Mouse (Mus musculus) heart, postnatal 10 days (tissue): ENCODE data around the gene Dscam. TPM values are rescaled to one million over a fixed set of nuclear protein-coding genes. Genes with fewer than 3 reads are reported as not detected.
"Not testable (repeated sequence)": the region's sequence is repeated elsewhere in the genome, so short reads cannot be mapped to it uniquely, and the experiment has no call there.

Experiments used
- DNase-seq, 2 experiments: peaks; one replicate each; pipeline ENCODE4 v3.0.0; 2021
- intact Hi-C: fragments of 180-260 bp; cut with DNase I; formaldehyde crosslinking; loops from one replicate; pipeline ENCODE4 v1.15.1; 2025
- total RNA-seq, 2 experiments: library from RNA; stranded (reverse); gene quantifications; 2 replicates each; pipeline ENCODE4 v1.2.3; 2021

The Dscam gene
- total RNA-seq, 2 experiments from 2014 or later = not detected

GRCm38 (mm10) chr16:96901234-96902014 is 269.1 kb downstream of the Dscam start:
- intact Hi-C loops = no loop called here
- DNase-seq = no peak

- intact Hi-C loops = loop anchor here (5.0 kb wide), 1 partner anchor 268 kb away; no protein-coding TSS in a partner anchor
These were observed 271.2 kb downstream of the Dscam start for GRCm38 (mm10) chr16:96899329-96899728.

DNA sequence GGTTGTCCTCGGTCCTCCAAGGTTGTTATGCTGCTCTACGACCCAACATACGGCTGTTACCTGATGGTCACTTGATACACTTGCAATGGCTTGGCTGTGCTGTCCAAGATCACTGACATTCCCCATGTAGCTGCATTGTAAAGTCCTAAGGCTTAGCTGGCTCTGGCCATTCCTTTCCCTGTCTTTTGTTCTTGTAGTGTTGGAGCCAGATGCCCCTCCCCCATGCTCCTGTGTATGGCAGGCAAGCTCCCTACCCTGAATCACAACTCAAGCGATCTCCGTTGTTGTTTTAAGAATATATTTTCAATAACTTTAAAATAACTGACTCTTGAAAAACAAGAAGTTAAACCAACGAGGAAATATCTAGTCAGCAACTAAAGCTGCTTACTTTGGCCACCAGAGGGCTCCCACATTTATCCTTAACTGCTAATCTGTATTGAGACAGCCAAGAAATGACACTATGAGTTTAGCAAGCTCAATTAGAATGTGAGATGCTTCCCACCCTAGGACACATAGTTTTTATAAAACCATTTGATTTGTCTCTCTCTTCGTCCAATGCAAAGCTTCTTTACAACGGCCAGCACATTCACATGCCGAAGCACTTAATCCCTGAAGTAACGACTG is 273.9 kb downstream of the Dscam start:
- peak; percentile 30 to 46 for DNase-seq
- intact Hi-C loops = loop anchor here (2.0 to 5.0 kb wide), 3 partner anchors 271 to 396 kb away; no protein-coding TSS in a partner anchor

More at GRCm38 (mm10) chr16:96899329-96899728, 271.2 kb downstream of the Dscam start:
- DNase-seq = no peak

DNA sequence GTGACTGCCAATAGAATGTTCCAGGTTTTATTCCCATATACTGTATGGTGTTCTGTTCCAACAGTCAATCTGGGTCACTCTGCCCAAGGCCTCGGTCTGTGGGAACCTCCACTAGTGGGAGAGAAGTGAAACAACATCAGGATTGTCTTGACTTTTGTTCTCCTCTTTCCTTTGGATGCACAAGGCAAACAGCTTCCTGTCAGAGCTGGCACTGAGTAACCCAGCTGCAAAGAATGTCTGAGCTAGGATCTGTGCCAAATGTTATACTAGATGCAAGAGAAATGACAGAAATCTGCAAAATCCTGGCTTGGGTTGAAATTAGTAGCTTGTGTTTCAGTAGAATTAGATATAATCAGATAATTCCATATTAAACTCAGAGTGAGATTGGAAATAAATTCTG is 282.5 kb downstream of the Dscam start:
- intact Hi-C loops = no loop called here

GRCm38 (mm10) chr16:96885817-96886216 is 284.7 kb downstream of the Dscam start:
- DNase-seq = no peak
- intact Hi-C loops = no loop called here

More for the DNA sequence above, 282.5 kb downstream of the Dscam start:
- DNase-seq = peak in 1 of 2 experiments; percentile 7

DNA sequence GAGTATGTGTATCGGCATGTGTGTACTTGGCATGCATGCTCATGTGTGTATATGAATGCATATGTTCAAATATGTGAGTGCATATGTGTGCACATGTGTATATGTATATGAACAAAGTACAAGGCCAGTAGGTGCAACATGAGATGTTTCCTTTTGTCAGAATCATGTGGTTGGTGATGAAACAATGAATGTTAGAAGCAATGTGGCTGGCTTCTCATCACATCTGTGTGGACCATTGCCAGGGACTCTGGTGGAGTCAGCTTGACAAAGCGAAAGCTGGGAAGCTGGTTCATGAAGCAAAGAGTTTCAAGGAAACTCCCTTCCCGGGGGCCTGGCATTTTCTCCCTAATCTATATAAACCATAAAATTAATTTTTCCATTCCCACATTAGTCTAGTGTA is 286.0 kb downstream of the Dscam start:
- DNase-seq, intact Hi-C loops: not testable (repeated sequence)

DNA sequence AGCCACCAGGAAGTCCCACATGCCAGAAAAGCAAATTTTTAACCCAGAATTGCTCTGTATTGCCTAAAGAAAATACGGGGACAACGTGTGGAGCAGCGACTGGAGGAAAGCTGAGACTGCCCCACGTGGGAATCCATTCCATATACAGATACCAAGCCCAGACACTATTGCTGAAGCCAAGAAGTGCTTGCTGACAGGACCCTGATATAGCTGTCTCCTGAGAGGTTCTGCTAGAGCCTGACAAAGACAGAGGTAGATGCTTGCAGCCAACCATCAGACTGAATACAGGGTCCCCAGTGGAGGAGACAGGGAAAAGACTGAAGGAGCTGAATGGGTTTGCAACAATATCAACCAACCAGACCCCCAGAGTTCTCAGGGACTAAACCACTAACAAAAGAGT is 293.3 kb downstream of the Dscam start:
- no peak for DNase-seq
- intact Hi-C loops = no loop called here

GRCm38 (mm10) chr16:96872799-96873198 is 297.8 kb downstream of the Dscam start:
- intact Hi-C loops = no loop called here
- no peak for DNase-seq

DNA sequence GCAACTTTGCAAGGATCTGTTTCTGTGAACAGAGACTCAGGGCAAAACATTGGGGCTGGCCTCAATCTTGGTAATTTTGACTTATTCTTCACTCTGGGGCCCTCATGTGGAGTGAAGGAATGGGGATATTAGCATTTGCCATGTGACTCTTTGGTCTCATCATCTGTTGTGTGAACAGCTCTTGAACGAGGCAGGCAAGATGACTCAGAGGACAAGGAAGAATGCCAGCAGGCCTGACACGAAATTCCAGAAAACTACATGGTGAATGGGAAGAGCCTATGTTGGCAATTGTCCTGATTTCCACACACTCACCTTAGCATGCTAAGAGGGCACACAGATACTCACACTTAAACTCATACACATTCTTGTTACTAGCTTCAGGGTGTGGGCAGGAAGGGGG is 313.0 kb downstream of the Dscam start:
- peak; percentile 22 to 35 for DNase-seq
- intact Hi-C loops = no loop called here

GRCm38 (mm10) chr16:96855060-96855459 is 315.5 kb downstream of the Dscam start:
- intact Hi-C loops = no loop called here

DNA sequence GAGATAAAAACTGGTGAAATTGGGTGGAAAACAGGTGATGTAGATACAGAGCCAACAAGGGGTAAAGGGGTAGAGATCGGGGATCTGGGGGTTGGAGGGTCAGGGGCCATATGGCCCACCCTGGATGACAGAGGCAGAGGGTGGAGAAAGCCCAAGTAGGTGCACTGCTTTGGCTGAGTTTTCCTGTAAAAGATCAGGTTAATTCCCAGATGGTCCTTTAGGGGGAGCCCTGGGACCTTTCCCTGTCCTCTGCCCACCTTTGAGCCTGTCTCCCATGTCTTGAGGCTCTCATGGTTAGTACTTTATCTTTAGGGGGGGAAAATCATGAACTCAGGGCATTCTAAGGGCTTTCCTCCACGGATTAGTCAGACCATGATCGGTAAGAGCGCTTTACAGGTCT is 318.2 kb downstream of the Dscam start:
- DNase-seq = peak; percentile 44 to 64
- intact Hi-C loops = loop anchor here (1.0 to 5.0 kb wide), 2 partner anchors 165 to 420 kb away; no protein-coding TSS in a partner anchor

More at GRCm38 (mm10) chr16:96855060-96855459, 315.5 kb downstream of the Dscam start:
- DNase-seq = no peak

DNA sequence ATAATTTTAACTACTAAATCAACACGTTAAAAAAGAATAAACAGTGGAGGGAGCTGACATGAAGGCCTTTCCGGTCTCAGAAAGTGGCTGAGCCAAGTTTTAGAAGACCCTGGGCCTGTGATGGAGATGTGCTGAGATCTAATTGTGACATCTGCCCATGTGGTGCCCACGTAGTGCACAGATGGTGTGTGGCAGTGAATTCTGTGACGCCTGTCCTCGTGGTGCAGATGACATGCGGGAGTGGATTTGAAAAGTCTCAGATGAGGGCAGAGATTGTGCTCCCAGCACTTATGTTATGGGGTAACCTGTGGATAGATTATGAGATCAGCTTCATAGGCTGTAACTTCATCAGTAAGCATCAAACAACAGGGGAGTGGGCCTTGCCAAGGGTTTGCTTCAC is 321.6 kb downstream of the Dscam start:
- intact Hi-C loops = no loop called here
- no peak for DNase-seq

DNA sequence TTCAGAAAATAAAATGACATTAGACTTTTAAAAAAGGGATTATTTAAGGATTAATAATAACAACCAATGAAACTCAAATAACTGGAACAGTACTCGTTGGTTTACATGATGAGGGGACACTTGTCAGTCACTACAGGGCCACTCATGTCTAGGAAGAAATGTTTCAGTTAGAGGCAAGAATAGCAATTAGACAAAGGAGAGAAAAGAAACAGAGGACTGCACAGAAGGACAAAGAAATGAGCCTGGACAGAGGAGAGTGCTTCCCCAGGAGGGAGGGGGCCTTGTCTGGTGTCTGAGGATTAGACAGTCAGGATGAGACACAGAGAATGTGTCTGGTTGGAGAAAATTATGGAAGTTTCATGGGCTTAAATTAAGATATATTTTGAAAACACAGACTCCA is 324.0 kb downstream of the Dscam start:
- no peak for DNase-seq
- intact Hi-C loops = no loop called here

DNA sequence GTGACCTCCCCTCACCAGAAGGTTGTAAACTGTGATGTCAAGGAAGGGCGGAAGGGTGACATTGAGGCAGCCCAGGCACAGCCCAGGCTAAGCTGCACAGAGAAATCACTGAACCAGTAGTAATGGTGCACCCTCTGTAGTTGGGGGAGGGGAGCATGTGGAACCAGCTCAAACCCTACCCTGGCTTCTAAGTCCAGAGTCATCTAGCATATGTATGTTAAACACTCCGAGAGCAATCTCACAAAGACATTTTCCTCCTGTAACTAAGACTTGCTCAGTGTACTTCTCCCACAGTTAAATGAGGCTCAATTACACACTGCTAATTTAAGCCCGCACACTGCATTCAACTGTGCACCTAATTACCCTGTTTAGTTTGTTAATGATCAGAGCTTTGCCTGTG is 324.4 kb downstream of the Dscam start:
- DNase-seq = no peak
- intact Hi-C loops = no loop called here

GRCm38 (mm10) chr16:96845475-96846098 is 325.0 kb downstream of the Dscam start:
- intact Hi-C loops = no loop called here
- no peak for DNase-seq

- DNase-seq = no peak
- intact Hi-C loops = no loop called here
These were observed 326.7 kb downstream of the Dscam start for GRCm38 (mm10) chr16:96843691-96844400.

GRCm38 (mm10) chr16:96842829-96843360 is 327.7 kb downstream of the Dscam start:
- intact Hi-C loops = no loop called here

DNA sequence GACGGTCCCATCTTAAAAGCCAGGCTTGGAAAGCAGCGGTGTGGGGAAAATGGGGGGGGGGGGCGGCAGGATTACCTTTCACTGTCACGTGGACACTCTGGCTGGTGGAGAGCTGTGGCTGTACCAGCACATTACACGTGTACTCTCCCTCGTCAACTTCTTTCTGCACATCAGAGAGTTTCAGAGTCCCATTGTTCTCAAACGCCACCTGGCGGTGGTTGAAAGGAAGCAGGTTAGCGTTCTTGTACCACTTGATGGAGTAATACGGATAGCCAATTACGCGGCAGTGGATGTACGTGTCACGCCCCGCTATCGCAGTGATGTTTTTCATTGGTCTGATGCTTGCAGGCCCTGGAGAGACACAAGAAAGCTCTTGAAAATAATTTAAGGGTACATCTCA is 350.9 kb downstream of the Dscam start:
- intact Hi-C loops = loop anchor here (1.0 kb wide), 2 partner anchors 24 to 135 kb away; no protein-coding TSS in a partner anchor
- DNase-seq = peak; percentile 67 to 79

More at GRCm38 (mm10) chr16:96842829-96843360, 327.7 kb downstream of the Dscam start:
- DNase-seq = no peak

DNA sequence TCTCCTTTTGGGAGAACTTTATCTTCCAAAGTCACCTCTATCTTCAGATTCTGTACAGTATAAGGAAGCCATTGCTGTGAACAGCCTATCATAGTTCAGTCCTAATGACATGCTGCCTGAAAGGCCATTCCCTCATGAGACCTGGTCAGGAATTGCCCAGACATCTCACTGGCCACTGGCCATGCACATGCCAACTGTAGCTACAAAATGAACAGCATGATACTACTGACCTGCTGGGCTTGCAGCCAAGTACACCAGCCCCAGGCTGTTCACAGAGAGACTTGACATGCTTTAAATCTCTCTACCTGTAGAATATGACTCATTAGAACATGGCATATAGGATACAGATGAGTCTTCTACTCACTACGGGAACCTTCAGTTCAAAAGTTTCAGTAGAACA is 364.3 kb downstream of the Dscam start:
- intact Hi-C loops = no loop called here
- peak; percentile 59 to 62 for DNase-seq

GRCm38 (mm10) chr16:96802636-96803035 is 367.9 kb downstream of the Dscam start:
- DNase-seq = no peak
- intact Hi-C loops = no loop called here
